Mouse (Mus musculus): ENCODE measurements around the gene Arnt2. TPM values are rescaled to one million over a fixed set of nuclear protein-coding genes. Genes with fewer than 3 reads are reported as not detected.

The Arnt2 gene
- total and polyA plus RNA-seq, 2 experiments from 2014 or later, result 62.9 to 165 TPM

DNA sequence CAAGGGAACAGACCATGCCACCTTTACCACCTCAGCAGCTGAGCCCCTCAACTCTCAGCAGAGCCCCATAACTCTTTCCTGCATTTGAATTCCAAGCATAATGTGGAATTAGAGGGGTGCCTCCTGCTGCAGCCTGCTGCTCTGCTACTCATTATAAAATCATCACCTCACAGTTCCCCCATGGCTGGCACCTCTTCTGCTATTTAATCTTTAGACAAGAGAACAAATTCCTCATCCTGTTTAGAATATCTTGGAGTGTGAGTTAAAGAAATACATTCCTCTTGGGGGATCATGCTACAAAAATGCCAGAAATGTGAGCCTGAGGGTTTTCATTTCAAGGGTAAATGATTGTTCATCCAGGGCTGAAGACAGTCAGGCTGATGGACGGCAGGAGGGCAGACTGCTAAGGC lies 80.8 kb downstream of the Arnt2 start:
- no peaks in the 10 kb centered on the region for H3K27me3 ChIP-seq (ENCODE audit: insufficient read depth, low read length)
- no peak overlapping the region for H3K4me2 ChIP-seq (ENCODE audit: low read depth, low read length, poor library complexity, severe bottlenecking)
- ATAC-seq (ENCODE audit: low FRiP score), result no peak
- no peaks in the 10 kb centered on the region for H3K9me3 ChIP-seq (ENCODE audit: low read length)
- H3K4me3 ChIP-seq (ENCODE audit: low read depth, low read length), result no peak overlapping the region
- no peak for DNase-seq (ENCODE audit: low spot score)
- 28% methylated on average over 1 of the region's 1 CpGs for WGBS
- TF ChIP-seq CTCF (IDR thresholded peaks at IDR 0.05), result no peak
- H3K27ac ChIP-seq (ENCODE audit: low read depth, low read length), result no peak overlapping the region
- H3K9ac ChIP-seq (replicated peaks; ENCODE audit: low read length, poor library complexity, severe bottlenecking), result no peak overlapping the region
- H3K36me3 ChIP-seq (ENCODE audit: insufficient read depth, low read length), result peaks cover 16% of the 10 kb centered on the region
- peaks cover 9% of the 10 kb centered on the region; the same call in 1 of the 2 replicates for H3K4me1 ChIP-seq (ENCODE audit: insufficient read depth, low read length)

GRCm38 (mm10) chr7:84328770-84329169 lies 81.2 kb downstream of the Arnt2 start:
- H3K4me2 ChIP-seq (ENCODE audit: low read depth, low read length, poor library complexity, severe bottlenecking), result no peak overlapping the region
- no peaks in the 10 kb centered on the region for H3K9me3 ChIP-seq (ENCODE audit: low read length)
- H3K4me1 ChIP-seq (ENCODE audit: insufficient read depth, low read length), result peaks cover 8% of the 10 kb centered on the region; the same call in 1 of the 2 replicates
- no peak overlapping the region for H3K9ac ChIP-seq (replicated peaks; ENCODE audit: low read length, poor library complexity, severe bottlenecking)
- H3K27me3 ChIP-seq (ENCODE audit: insufficient read depth, low read length), result no peaks in the 10 kb centered on the region
- H3K36me3 ChIP-seq (ENCODE audit: insufficient read depth, low read length), result peaks cover 16% of the 10 kb centered on the region
- H3K27ac ChIP-seq (ENCODE audit: low read depth, low read length), result no peak overlapping the region
- DNase-seq (ENCODE audit: low spot score) (peak; percentile 75), ATAC-seq (ENCODE audit: low FRiP score) (peak; percentile 27; the same call in 1 of the 2 replicates)
- no peak overlapping the region for H3K4me3 ChIP-seq (ENCODE audit: low read depth, low read length)
- WGBS, result 72% methylated on average over 1 of the region's 1 CpGs
- TF ChIP-seq CTCF (IDR thresholded peaks at IDR 0.05), result peak; percentile 8; the same call in 1 of the 2 replicates

DNA sequence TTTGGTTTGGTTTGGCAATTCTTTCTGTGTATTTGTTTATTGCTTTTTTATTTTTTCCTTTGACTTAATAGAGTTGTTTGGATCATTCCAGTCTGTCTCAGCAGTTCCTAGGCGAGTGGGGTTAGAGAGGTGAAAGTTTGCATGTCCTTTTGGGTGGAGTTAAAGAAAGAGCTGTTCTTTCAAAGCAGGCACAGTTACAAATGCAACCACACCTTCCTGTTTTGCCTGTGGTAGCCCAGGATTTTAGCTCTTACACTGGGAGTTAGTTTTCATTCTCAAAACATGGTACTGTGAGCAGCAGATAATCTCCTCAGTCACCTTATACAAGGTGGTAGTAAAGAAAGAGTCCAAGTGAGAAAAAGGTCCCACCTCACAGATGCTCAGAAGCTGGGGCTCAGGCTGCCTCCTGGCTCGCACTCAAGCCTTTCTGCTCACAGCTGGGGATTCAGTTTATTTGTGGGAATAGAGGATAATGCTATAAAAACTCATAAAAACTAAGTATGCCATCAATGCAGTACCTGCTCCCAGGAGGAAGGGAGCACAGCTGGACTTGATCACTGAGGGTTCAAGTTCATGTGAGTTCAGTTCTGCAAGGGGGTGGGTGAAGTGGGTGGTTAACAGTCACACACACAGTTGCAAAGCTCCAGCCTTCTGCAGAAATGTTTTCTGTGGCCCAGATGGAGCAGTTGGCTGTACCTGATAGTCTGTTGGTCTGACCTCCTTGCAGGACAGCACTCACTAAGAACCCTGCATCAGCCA lies 84.2 kb downstream of the Arnt2 start:
- 88% methylated on average over 2 of the region's 2 CpGs for WGBS
- H3K9ac ChIP-seq (replicated peaks; ENCODE audit: low read length, poor library complexity, severe bottlenecking), result no peak overlapping the region
- ATAC-seq (ENCODE audit: low FRiP score) (no peak), DNase-seq (ENCODE audit: low spot score) (no peak)
- no peak overlapping the region for H3K4me2 ChIP-seq (ENCODE audit: low read depth, low read length, poor library complexity, severe bottlenecking)
- TF ChIP-seq CTCF (IDR thresholded peaks at IDR 0.05), result no peak
- peaks cover 14% of the 10 kb centered on the region for H3K36me3 ChIP-seq (ENCODE audit: insufficient read depth, low read length)
- H3K4me3 ChIP-seq (ENCODE audit: low read depth, low read length), result no peak overlapping the region
- H3K9me3 ChIP-seq (ENCODE audit: low read length), result no peaks in the 10 kb centered on the region
- no peak overlapping the region for H3K27ac ChIP-seq (ENCODE audit: low read depth, low read length)
- H3K4me1 ChIP-seq (ENCODE audit: insufficient read depth, low read length), result no peaks in the 10 kb centered on the region
- H3K27me3 ChIP-seq (ENCODE audit: insufficient read depth, low read length), result no peaks in the 10 kb centered on the region

GRCm38 (mm10) chr7:84321542-84321941 lies 88.4 kb downstream of the Arnt2 start:
- no peaks in the 10 kb centered on the region for H3K4me1 ChIP-seq (ENCODE audit: insufficient read depth, low read length)
- DNase-seq (ENCODE audit: low spot score) (no peak), ATAC-seq (ENCODE audit: low FRiP score) (no peak)
- no peaks in the 10 kb centered on the region for H3K9me3 ChIP-seq (ENCODE audit: low read length)
- no peaks in the 10 kb centered on the region for H3K27me3 ChIP-seq (ENCODE audit: insufficient read depth, low read length)
- no peak overlapping the region for H3K9ac ChIP-seq (replicated peaks; ENCODE audit: low read length, poor library complexity, severe bottlenecking)
- no peak overlapping the region for H3K27ac ChIP-seq (ENCODE audit: low read depth, low read length)
- no peak for TF ChIP-seq CTCF (IDR thresholded peaks at IDR 0.05)
- H3K36me3 ChIP-seq (ENCODE audit: insufficient read depth, low read length), result peaks cover 2% of the 10 kb centered on the region
- H3K4me2 ChIP-seq (ENCODE audit: low read depth, low read length, poor library complexity, severe bottlenecking), result no peak overlapping the region
- WGBS, result 91% methylated on average over 1 of the region's 1 CpGs
- H3K4me3 ChIP-seq (ENCODE audit: low read depth, low read length), result no peak overlapping the region

- Histone ChIP-seq H3K4me3 (ENCODE audit: low read depth, low read length) (no peak overlapping the region), H3K9me3 (ENCODE audit: low read length) (no peaks in the 10 kb centered on the region), H3K4me2 (ENCODE audit: low read depth, low read length, poor library complexity, severe bottlenecking) (no peak overlapping the region), H3K4me1 (ENCODE audit: insufficient read depth, low read length) (no peaks in the 10 kb centered on the region), H3K36me3 (ENCODE audit: insufficient read depth, low read length) (peaks cover 8% of the 10 kb centered on the region; the same call in 1 of the 2 replicates), H3K9ac (replicated peaks; ENCODE audit: low read length, poor library complexity, severe bottlenecking) (no peak overlapping the region), H3K27me3 (ENCODE audit: insufficient read depth, low read length) (no peaks in the 10 kb centered on the region), H3K27ac (ENCODE audit: low read depth, low read length) (no peak overlapping the region)
- 72% methylated on average over 7 of the region's 7 CpGs for WGBS
- ATAC-seq (ENCODE audit: low FRiP score) (no peak), DNase-seq (ENCODE audit: low spot score) (no peak)
- peak; percentile 26; the same call in 1 of the 2 replicates for TF ChIP-seq CTCF (IDR thresholded peaks at IDR 0.05)
These were observed 94.5 kb downstream of the Arnt2 start for GRCm38 (mm10) chr7:84315353-84316003.

DNA sequence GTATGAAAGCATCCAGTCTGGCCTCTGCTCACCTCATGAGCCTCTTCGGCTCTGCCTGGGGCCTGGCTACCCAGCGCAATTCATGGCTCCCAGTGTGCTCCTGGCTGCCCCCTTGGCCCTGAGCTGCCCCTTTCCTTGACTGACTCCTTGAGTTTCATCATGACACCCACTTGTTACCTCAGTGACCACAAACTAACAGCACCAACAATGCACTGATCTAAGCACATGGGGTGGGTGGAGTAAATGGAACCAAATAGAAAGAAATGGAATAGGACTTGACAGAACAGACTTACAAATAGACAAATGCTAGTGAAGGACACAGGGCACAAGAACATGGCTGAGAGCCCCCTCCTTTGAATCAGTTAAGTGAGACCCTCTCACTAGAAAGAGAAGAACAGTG lies 95.2 kb downstream of the Arnt2 start:
- WGBS, result 98% methylated on average over 2 of the region's 2 CpGs
- Histone ChIP-seq H3K9me3 (ENCODE audit: low read length) (no peaks in the 10 kb centered on the region), H3K36me3 (ENCODE audit: insufficient read depth, low read length) (peaks cover 15% of the 10 kb centered on the region), H3K27me3 (ENCODE audit: insufficient read depth, low read length) (no peaks in the 10 kb centered on the region), H3K9ac (replicated peaks; ENCODE audit: low read length, poor library complexity, severe bottlenecking) (no peak overlapping the region), H3K4me2 (ENCODE audit: low read depth, low read length, poor library complexity, severe bottlenecking) (no peak overlapping the region), H3K4me3 (ENCODE audit: low read depth, low read length) (no peak overlapping the region), H3K27ac (ENCODE audit: low read depth, low read length) (no peak overlapping the region), H3K4me1 (ENCODE audit: insufficient read depth, low read length) (no peaks in the 10 kb centered on the region)
- TF ChIP-seq CTCF (IDR thresholded peaks at IDR 0.05), result no peak
- ATAC-seq (ENCODE audit: low FRiP score), result no peak
- DNase-seq (ENCODE audit: low spot score), result no peak

Data from midbrain, postnatal 0 days (tissue).